Mouse (Mus musculus) thymus, postnatal 10 days (tissue): ENCODE measurements at regions not wholly inside any gene's neighbourhood (a gene's known extent, or its start where the extent isn't known, plus 50 kb on each side); places are given as distances from the start of the nearest gene placed in this dataset.
A peak's percentile ranks its signal among the peaks of the same experiment; 100 is the strongest.
"Not testable (repeated sequence)": the region's sequence is repeated elsewhere in the genome, so short reads cannot be mapped to it uniquely, and the experiment has no call there.

ENCODE experiments used
- DNase-seq, 2 experiments: peaks; one replicate each; pipeline ENCODE4 v3.0.0; 2021; ENCODE audit warnings: low spot score in 2 of 2

- DNase-seq = not testable (repeated sequence)
These were observed 79.6 kb downstream of the Gm10715 start for GRCm38 (mm10) chr9:3116311-3116710.

DNA sequence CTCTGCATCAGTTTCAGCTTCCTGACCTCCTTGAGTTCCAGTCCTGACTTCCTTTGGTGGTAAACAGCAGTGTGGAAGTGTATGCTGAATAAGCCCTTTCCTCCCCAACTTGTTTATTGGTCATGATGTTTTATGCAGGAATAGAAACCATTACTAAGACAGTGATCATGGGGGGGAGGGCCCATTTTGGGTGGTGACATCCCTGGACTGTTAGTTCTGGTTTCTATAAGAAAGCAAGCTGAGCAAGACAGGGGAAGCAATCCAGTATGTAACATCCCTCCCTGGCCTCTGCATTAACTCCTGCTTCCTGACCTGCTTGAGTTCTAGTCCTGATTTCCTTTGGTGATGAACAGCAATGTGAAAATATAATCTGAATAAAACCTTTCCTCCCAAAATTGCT, 124.5 kb downstream of the Gm10715 start:
- DNase-seq = no peak

DNA sequence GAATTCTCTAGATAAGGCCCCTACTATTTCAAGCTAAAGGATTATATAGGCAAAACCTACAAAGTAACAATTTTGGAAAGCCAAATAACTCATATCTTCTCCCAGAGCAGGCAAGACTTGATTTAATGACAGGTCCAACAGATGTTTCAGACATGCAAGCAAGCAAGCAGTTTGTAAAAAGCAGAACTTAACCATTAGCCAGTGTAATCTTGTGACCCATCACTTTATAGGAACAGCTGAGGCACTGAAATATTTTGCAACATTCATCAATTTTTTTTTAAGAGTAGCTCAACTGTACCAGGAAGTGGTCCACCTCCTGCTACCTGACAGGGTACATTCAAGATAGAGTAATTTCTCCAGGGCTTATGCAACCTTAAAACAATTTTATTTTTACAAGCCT, 147.7 kb downstream of the Gm10715 start:
- DNase-seq = no peak

GRCm38 (mm10) chr9:3199151-3200018, 135.6 kb upstream of the Alkbh8 start:
- no peak for DNase-seq

DNA sequence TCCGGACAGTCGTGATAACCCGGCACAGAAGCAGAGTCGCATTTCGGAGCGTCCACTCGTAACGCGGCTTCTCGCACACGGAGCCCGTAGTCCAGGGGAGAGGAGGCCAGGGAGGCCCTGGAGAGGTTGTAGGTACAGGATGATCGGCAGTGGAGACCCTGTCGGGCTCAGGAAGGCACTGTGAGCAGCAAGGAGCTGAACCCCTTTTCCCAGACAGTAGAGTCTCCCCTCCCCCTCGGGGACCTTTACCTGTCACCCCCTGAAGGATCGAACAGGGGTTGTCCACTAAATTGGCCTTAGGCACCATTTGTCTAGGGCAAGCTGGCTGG, 135.0 kb upstream of the Alkbh8 start:
- not testable (repeated sequence) for DNase-seq

DNA sequence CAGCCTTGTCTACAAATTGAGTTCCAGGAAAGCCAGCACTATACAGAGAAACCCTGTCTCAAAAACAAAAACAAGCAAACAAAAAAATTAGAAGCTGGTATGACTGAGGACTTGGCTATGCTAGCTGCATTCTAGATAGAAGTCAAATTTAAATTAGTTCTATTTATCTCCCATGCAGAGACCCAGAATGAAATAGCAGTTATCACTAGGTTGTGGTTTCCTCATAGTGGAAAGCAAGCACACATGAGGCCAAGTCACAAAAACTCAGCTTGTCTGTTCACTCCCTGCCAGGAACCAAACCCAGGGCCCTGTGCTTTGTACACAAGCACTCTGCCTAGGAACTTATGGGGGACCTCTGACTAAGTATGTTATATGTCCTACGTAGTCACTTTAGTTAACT, 126.8 kb upstream of the Alkbh8 start:
- DNase-seq = not testable (repeated sequence)

DNA sequence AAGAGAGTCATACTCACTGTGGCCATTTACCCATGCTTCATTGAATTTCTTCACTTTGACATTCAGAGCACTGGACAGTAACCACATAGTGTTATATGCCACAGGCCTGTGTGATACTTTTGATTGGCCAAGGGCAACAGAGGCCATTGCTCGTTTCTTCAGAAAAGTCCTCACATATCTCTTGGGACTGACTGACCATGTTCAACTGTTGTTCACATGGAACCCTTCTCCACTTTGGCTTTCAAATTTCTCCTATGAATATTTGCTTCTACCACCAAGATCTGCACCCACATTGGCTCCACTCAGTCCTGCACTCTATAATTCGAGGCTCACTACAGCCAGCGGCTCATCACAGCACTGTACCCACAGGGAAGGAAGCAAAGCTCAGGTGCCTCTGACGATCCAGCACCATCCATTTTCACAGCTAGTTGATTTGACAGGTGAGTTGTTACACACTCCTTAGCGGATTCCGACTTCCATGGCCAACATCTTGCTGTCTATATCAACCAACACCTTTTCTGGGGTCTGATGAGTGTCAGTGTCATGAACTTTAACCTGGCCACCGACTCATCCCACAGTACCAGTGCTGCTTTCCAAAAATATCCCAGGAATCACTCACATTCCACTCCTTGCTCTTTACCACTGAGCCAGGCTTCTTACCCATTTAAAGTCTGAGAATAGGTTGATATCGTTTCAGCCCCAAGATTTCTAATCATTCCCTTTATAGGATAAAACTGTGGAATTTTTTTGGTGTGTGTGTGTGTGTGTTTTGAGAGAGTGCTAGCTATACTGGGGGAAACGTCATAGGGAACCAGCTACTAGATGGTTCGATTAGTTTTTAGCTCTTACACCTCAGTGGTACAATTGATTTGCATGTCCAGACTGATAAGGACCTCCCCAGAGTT, 76.3 kb upstream of the Alkbh8 start:
- peak in 1 of 2 experiments; percentile 87 for DNase-seq

- no peak for DNase-seq
These were observed 74.8 kb upstream of the Alkbh8 start for GRCm38 (mm10) chr9:3260181-3260580.

GRCm38 (mm10) chr9:3260860-3261259, 74.1 kb upstream of the Alkbh8 start:
- no peak for DNase-seq

GRCm38 (mm10) chr9:3264467-3264866, 70.5 kb upstream of the Alkbh8 start:
- no peak for DNase-seq

DNA sequence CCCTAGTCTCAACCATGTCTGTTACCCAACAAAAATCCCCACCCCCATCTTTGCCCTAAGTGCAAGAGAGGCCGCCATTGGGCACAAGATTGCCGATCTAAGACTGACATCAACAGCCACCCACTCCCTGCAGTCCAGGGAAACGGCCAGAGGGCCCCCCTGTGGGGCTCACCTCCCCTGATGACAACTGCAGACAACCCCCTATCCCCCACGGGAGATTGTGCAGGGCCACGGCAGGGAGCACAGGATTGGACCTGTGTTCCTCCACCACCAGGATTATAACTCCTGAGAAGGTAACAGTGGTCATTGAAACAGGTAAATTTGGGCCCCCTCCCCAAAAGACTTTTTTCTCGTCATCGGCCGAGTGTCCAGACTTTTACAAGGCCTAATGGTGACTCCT, 54.4 kb upstream of the Alkbh8 start:
- not testable (repeated sequence) for DNase-seq

GRCm38 (mm10) chr9:3281906-3282305, 53.0 kb upstream of the Alkbh8 start:
- DNase-seq = not testable (repeated sequence)

DNA sequence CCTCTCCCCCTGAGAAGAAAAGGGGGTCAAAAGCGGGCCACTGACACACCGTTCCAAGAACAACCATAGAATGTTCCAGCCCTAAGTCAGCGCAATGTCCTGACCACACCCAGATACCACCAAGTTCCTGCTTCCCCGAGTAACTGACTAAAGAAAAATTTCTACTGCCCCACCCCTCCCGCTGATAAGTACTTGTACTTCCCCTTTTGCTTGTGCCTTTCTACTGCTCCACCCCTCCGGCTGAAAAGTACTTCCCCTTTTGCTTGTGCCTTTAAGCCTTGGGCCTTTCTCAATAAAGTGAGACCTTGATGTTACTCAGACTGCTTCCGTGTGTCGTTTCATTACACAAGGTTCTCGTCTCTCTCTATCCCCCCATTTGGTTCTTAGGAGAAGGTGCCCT, 51.6 kb upstream of the Alkbh8 start:
- not testable (repeated sequence) for DNase-seq
